Mouse (Mus musculus): ENCODE results near the gene Wbp1. TPM values are rescaled to one million over a fixed set of nuclear protein-coding genes. Genes with fewer than 3 reads are reported as not detected.
A peak's percentile ranks its signal among the peaks of the same experiment; 100 is the strongest.

Gene Wbp1
- polyA plus RNA-seq, 1 experiment from 2014 or later, result 32.3 TPM

DNA sequence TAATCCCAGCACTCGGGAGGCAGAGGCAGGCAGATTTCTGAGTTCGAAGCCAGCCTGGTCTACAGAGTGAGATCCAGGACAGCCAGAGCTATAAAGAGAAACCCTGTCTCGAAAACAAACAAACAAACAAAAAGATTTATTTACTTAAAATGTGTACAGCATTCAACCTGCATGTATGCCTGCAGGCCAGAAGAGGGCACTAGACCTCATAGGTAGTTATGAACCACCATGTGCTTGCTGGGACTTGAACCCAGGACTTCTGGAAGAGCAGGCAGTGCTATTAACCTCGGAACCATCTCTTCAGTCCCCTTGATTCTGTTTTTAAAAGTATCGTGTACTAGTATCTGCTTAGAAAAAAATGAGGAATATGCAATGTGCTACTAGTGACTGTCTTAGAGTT is 6.1 kb upstream of the Wbp1 start:
- Histone ChIP-seq H3K9me3 (replicated peaks) (no peaks in the 10 kb centered on the region), H3K27me3 (no peaks in the 10 kb centered on the region), H3K36me3 (peaks cover 9% of the 10 kb centered on the region; the same call in 1 of the 2 replicates), H3K27ac (no peak overlapping the region), H3K4me2 (no peak overlapping the region), H3K9ac (no peak overlapping the region), H3K4me1 (replicated peaks) (peaks cover 40% of the 10 kb centered on the region), H3K4me3 (replicated peaks) (no peak overlapping the region)
- ATAC-seq (ENCODE audit: low read depth) (no peak), DNase-seq (no peak)
- WGBS (ENCODE audit: insufficient replicate concordance), result 72% methylated on average over 5 of the region's 5 CpGs

DNA sequence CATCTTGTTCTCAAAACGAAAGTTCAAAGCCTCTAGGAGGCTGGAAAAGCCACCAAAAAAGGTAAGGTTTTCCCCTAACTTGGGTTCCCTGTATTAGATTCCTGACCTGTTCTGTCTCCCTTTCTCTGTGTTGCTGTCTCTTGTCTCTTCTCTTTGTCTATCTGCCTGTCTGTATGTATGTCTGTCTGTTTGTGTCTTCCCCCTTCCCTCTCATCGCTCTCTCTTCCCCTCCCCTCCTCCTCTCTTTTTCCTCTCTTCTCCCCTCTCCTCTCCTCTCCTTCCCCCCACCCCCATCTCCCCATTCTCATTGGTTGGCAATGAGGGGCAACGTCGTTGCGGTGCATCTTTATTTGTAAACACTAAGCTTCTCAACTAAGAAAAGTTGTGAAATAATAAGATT is 4.0 kb upstream of the Wbp1 start, which contains the start of gene Ino80b:
Gene Ino80b (minus strand): TSS at position 101 of the 400 bp plus-strand sequence.
- Histone ChIP-seq H3K27me3 (no peaks in the 10 kb centered on the region), H3K36me3 (peaks cover 9% of the 10 kb centered on the region; the same call in 1 of the 2 replicates), H3K27ac (peak within 1 kb of the TSS; percentile 87), H3K4me2 (peak within 1 kb of the TSS; percentile 86), H3K4me3 (replicated peaks) (peak within 1 kb of the TSS; percentile 76), H3K9ac (peak within 1 kb of the TSS; percentile 85), H3K4me1 (replicated peaks) (peaks cover 36% of the 10 kb centered on the region), H3K9me3 (replicated peaks) (no peaks in the 10 kb centered on the region)
- ATAC-seq (ENCODE audit: low read depth), result no peak
- DNase-seq, result no peak
- WGBS (ENCODE audit: insufficient replicate concordance), result 34% methylated on average over 5 of the region's 5 CpGs

DNA sequence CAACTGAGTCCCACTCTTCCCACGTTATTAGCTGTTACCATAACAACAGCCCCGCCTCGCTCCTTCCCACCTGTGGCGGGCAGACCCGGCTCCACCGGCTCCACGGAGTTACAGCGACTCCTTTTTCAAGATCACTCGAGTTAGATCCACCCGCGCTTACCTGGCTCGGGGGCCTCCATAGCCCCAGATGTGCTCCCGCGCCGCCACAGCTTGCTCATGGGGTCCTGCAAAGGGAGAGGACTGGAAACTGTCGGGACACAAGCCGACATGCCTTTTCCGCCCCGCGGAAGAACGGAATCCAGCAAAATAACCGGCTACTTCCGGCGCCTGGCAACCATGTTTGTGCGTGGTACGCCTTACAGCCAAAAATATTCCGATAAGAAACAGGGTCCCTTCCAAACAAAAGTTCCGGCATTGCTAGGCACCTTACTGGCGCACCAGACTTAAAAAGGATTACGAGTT is 3.5 kb upstream of the Wbp1 start:
- DNase-seq (peak; percentile 83), ATAC-seq (ENCODE audit: low read depth) (peak; percentile 11)
- peak overlapping the region; percentile 76 for H3K4me3 ChIP-seq (replicated peaks)
- H3K27me3 ChIP-seq, result no peaks in the 10 kb centered on the region
- H3K4me1 ChIP-seq (replicated peaks), result peaks cover 41% of the 10 kb centered on the region
- H3K4me2 ChIP-seq, result peak overlapping the region; percentile 86
- H3K36me3 ChIP-seq, result peaks cover 9% of the 10 kb centered on the region; the same call in 1 of the 2 replicates
- under 1% methylated on average over 30 of the region's 30 CpGs for WGBS (ENCODE audit: insufficient replicate concordance)
- H3K9me3 ChIP-seq (replicated peaks), result no peaks in the 10 kb centered on the region
- peak overlapping the region; percentile 87 for H3K27ac ChIP-seq
- peak overlapping the region; percentile 85 for H3K9ac ChIP-seq

DNA sequence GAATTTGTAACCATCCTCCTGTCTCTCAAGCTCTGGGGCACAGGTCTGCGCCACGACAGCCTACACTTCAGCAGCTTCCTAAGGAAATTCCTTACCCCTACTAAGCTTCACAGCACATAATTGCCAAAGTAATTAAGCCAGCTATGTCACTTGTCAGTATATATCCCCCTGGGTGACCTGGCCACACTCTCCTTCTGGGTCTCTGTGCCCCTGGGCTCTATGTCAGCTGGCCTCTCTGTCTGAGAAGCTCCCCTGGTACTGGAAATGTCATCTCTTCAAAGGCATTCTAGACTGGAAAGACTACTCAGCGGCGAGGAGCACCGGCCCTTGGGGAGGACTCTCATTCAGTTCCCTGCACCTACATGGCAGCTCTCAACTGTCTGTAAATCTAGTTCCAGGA is 1.6 kb upstream of the Wbp1 start:
- Histone ChIP-seq H3K36me3 (peaks cover 27% of the 10 kb centered on the region), H3K4me2 (peak overlapping the region; percentile 97), H3K4me3 (replicated peaks) (peak overlapping the region; percentile 73), H3K4me1 (replicated peaks) (peaks cover 59% of the 10 kb centered on the region), H3K27me3 (no peaks in the 10 kb centered on the region), H3K9ac (peak overlapping the region; percentile 83), H3K27ac (peak overlapping the region; percentile 94), H3K9me3 (replicated peaks) (no peaks in the 10 kb centered on the region)
- WGBS (ENCODE audit: insufficient replicate concordance), result 89% methylated on average over 5 of the region's 5 CpGs
- ATAC-seq (ENCODE audit: low read depth), result no peak
- DNase-seq, result no peak

DNA sequence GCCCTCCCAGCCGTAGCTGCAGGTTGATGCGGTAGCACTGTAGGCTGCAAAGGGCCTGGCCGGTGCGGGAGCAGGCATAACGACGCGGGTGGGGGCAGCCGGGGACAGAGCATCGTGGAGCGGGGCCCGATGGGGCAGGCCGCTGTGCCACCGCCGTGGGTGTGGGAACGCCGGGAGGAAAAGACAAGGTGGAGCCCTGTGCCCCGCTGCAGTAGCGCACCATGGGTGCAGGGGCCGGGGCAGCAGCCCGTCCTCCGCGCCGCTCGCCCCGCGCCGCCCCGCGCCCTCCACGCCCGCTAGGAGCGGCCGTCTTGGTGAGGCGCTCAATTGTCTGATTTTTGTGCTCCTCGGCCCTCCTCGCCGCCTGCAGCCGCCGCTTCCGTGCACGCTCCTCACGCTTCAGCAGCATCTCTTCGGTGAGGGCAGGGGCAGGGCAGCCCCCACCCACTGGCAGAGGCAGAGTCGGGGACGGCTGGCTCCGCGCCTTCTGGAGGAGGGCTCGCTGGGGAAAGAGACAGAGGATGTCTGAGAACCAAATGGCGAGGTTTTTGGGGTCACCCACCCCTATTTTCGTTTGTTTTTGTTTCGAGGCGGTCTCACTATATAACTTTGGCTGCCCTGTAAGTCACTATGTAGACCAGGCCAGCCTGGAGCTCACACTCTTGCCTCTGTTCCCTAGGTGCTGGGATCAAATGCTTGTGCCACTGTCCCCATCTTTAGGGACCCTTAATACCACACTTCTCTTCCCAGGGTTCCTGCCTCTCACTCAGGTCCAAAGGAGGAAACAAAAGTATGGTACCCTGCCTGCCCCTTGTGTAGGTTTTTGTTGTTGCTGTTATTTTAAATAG is 728 bp upstream of the Wbp1 start:
- WGBS (ENCODE audit: insufficient replicate concordance), result 3% methylated on average over 52 of the region's 52 CpGs
- ATAC-seq (ENCODE audit: low read depth) (peak; percentile 43), DNase-seq (no peak)
- Histone ChIP-seq H3K9me3 (replicated peaks) (no peaks in the 10 kb centered on the region), H3K4me2 (peak overlapping the region; percentile 97), H3K4me3 (replicated peaks) (peak overlapping the region; percentile 73), H3K9ac (peak overlapping the region; percentile 83), H3K27ac (peak overlapping the region; percentile 94), H3K4me1 (replicated peaks) (peaks cover 68% of the 10 kb centered on the region), H3K36me3 (peaks cover 36% of the 10 kb centered on the region), H3K27me3 (no peaks in the 10 kb centered on the region)

DNA sequence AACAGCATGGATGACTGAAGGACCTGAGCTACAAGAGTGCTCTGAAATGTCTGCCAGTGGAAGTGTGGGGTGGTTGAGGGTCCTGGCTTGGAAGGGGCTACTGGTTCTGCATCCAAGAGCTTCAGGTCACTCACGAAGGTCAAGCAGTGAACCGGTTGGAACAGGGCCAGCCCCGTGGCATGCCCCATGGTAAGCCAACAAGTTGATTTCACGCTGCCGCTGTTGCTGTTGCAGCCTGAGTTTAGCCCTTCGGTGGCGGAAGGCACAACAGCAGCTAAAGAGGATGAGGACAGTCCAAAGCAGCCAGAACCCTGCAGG is 1.7 kb downstream of the Wbp1 start:
- no peak for ATAC-seq (ENCODE audit: low read depth)
- H3K27ac ChIP-seq, result peak overlapping the region; percentile 94
- no peaks in the 10 kb centered on the region for H3K9me3 ChIP-seq (replicated peaks)
- H3K4me3 ChIP-seq (replicated peaks), result peak overlapping the region; percentile 73
- no peaks in the 10 kb centered on the region for H3K27me3 ChIP-seq
- peaks cover 41% of the 10 kb centered on the region for H3K36me3 ChIP-seq
- peaks cover 80% of the 10 kb centered on the region for H3K4me1 ChIP-seq (replicated peaks)
- WGBS (ENCODE audit: insufficient replicate concordance), result 84% methylated on average over 7 of the region's 7 CpGs
- no peak for DNase-seq
- peak overlapping the region; percentile 97 for H3K4me2 ChIP-seq
- H3K9ac ChIP-seq, result peak overlapping the region; percentile 72

DNA sequence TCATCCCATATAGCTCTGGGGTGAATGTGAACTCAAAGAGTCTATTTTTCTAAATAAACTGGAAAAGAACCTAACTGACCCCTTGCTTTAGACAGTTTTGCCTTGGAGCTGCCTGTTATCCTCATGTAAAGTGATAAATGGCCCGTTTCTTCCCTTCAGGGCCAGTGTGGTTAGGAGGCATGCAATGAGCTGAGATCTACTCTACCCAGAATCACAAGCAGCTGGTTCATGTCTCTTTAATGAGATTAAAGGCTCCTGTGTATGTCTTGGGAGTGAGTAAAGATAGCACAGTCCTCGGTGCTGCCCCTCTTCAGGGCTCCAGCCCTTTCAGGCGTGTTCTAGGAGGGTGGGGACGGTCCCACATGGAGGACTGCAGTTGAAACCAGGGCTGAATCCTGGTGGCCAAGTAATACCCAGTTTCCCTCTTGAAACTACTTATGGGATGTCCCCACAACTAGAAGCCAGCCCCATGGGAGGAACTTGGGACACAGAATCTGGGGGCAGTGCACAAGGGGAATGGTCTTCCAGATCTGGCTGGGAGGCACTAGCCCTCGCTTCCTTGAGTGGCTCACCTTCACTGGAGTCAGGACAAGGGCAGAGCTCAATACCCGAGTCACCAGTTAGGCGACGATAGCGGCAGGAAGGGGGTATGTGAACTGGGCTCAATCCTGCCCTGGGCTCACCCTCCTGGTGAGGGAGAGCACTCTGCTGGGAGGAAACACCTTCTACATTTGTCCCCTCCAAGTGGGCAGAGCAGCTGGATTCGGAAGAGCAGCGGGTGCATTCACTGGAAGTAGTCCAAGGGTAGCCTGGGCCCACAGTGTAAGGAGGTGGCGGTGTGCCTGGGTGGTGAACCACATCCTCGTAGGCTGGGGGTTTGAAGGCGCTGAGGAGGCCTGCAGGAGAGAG is 2.3 kb downstream of the Wbp1 start:
- Histone ChIP-seq H3K4me1 (replicated peaks) (peaks cover 82% of the 10 kb centered on the region), H3K9me3 (replicated peaks) (no peaks in the 10 kb centered on the region), H3K4me3 (replicated peaks) (0 out of 2 replicates have a peak overlapping the region, but pooled peaks have one; percentile 73), H3K4me2 (peak overlapping the region; percentile 97), H3K27ac (peak overlapping the region; percentile 94), H3K27me3 (no peaks in the 10 kb centered on the region), H3K36me3 (peaks cover 41% of the 10 kb centered on the region), H3K9ac (peak overlapping the region; percentile 72)
- no peak for ATAC-seq (ENCODE audit: low read depth)
- 66% methylated on average over 14 of the region's 14 CpGs for WGBS (ENCODE audit: insufficient replicate concordance)
- DNase-seq, result no peak

DNA sequence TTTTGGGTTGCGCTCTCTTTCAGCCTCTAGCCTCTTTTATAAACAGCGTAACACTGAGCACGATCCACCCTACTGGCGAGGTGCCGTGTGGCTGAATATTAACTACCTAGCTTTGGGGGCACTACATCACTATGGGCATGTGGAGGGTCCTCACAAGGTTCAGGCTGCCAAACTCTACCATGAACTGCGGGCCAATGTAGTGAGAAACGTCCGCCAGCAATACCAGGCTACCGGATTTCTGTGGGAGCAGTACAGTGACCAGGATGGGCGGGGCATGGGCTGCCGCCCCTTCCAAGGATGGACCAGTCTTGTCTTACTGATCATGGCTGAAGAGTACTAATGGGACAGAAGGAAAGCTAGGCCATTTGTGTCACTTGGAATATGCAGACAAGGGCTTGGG is 3.0 kb downstream of the Wbp1 start:
- Histone ChIP-seq H3K27me3 (no peaks in the 10 kb centered on the region), H3K9me3 (replicated peaks) (no peaks in the 10 kb centered on the region), H3K4me3 (replicated peaks) (no peak overlapping the region), H3K36me3 (peaks cover 38% of the 10 kb centered on the region), H3K4me1 (replicated peaks) (peaks cover 82% of the 10 kb centered on the region), H3K9ac (no peak overlapping the region), H3K4me2 (no peak overlapping the region), H3K27ac (peak overlapping the region; percentile 94; the same call in 1 of the 2 replicates)
- 84% methylated on average over 11 of the region's 11 CpGs for WGBS (ENCODE audit: insufficient replicate concordance)
- DNase-seq (no peak), ATAC-seq (ENCODE audit: low read depth) (no peak)

DNA sequence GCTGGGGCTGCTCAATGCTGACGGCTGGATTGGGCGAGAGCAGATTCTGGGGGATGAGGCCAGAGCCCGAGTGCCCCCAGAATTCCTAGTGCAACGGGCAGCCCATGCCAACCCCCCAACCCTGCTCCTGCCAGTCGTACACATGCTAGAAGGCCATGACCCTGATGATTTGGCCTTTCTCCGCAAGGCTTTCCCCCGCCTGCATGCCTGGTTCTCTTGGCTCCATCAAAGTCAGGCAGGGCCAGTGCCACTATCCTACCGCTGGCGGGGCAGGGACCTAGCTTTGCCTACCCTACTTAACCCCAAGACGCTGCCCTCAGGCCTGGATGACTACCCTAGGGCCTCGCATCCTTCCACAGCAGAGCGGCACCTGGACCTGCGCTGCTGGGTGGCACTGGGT is 3.7 kb downstream of the Wbp1 start:
- Histone ChIP-seq H3K36me3 (peaks cover 32% of the 10 kb centered on the region), H3K27me3 (no peaks in the 10 kb centered on the region), H3K4me2 (0 out of 2 replicates have a peak overlapping the region, but pooled peaks have one; percentile 97), H3K4me3 (replicated peaks) (no peak overlapping the region), H3K9ac (peak overlapping the region; percentile 96; the same call in 1 of the 2 replicates), H3K27ac (peak overlapping the region; percentile 31; the same call in 1 of the 2 replicates), H3K9me3 (replicated peaks) (no peaks in the 10 kb centered on the region), H3K4me1 (replicated peaks) (peaks cover 76% of the 10 kb centered on the region)
- 87% methylated on average over 13 of the region's 13 CpGs for WGBS (ENCODE audit: insufficient replicate concordance)
- DNase-seq (no peak), ATAC-seq (ENCODE audit: low read depth) (no peak)

DNA sequence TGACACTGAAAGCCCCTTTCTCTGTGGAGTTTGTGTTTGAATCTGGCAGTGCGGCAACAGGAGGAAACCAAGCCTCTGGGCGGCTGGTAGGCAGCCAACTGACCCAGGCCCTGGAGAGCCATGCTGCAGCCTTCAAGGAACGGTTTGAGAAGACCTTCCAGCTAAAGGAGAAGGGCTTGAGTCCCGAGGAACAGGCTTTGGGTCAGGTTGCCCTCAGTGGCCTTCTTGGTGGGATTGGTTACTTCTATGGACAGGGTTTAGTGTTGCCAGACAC is 4.3 kb downstream of the Wbp1 start:
- no peak for ATAC-seq (ENCODE audit: low read depth)
- Histone ChIP-seq H3K9ac (peak overlapping the region; percentile 96), H3K4me1 (replicated peaks) (peaks cover 75% of the 10 kb centered on the region), H3K36me3 (peaks cover 32% of the 10 kb centered on the region), H3K4me2 (peak overlapping the region; percentile 97), H3K4me3 (replicated peaks) (peak overlapping the region; percentile 89), H3K9me3 (replicated peaks) (no peaks in the 10 kb centered on the region), H3K27ac (peak overlapping the region; percentile 93; the same call in 1 of the 2 replicates), H3K27me3 (no peaks in the 10 kb centered on the region)
- no peak for DNase-seq
- 91% methylated on average over 4 of the region's 4 CpGs for WGBS (ENCODE audit: insufficient replicate concordance)
